Mouse (Mus musculus) intestine, embryonic 16.5 days (tissue): ENCODE results near the gene Myo1c. TPM values are rescaled to one million over a fixed set of nuclear protein-coding genes. Genes with fewer than 3 reads are reported as not detected.

ENCODE experiments used
- ATAC-seq: fragments of 200-750 bp; cut with Nextera tagmentation; 2 replicates; pipeline ENCODE4 v1.8.0; 2017; ENCODE audit warnings: moderate TSS enrichment, moderate library complexity
- H3K27ac ChIP-seq: fragments of 300-500 bp; sonication (generic); 2 replicates; pipeline ENCODE4 v1.5.1; 2014; ENCODE audit warnings: mild to moderate bottlenecking, low read length
- H3K27me3 ChIP-seq: fragments of 300-500 bp; sonication (generic); replicated peaks from 2 replicates; pipeline ENCODE4 v1.6.1; 2014; ENCODE audit warnings: low read length, control low read depth, mixed read lengths; ENCODE audit not compliant: control insufficient read depth, insufficient read depth
- H3K36me3 ChIP-seq: fragments of 300-500 bp; sonication (generic); 2 replicates; pipeline ENCODE4 v1.6.1; 2014; ENCODE audit warnings: low read length, control low read depth; ENCODE audit not compliant: control insufficient read depth, insufficient read depth
- H3K4me1 ChIP-seq: fragments of 300-500 bp; sonication (generic); 2 replicates; pipeline ENCODE4 v1.6.1; 2014; ENCODE audit warnings: low read length, control low read depth, mixed read lengths; ENCODE audit not compliant: control insufficient read depth, insufficient read depth
- H3K4me2 ChIP-seq: fragments of 300-500 bp; sonication (generic); 2 replicates; pipeline ENCODE4 v1.6.1; 2014; ENCODE audit warnings: low read depth, low read length, control low read depth
- H3K4me3 ChIP-seq: fragments of 300-500 bp; sonication (generic); 2 replicates; pipeline ENCODE4 v1.5.1; 2014; ENCODE audit warnings: mild to moderate bottlenecking, low read length
- H3K9ac ChIP-seq: fragments of 300-500 bp; sonication (generic); 2 replicates; pipeline ENCODE4 v1.6.1; 2014; ENCODE audit warnings: low read depth, low read length
- H3K9me3 ChIP-seq: fragments of 300-500 bp; sonication (generic); 2 replicates; pipeline ENCODE4 v1.6.1; 2016; ENCODE audit warnings: low read length, control low read depth; ENCODE audit not compliant: control insufficient read depth
- WGBS: fragments of 180-500 bp; shearing (Covaris S2); extraction: QIAGEN DNeasy Blood & Tissue Kit; methylation state at CpG from one replicate; pipeline ENCODE4 v1.1.7; 2014; 5-methylcytosine and 5-hydroxymethylcytosine counted together
- polyA plus RNA-seq: library from polyadenylated mRNA; unstranded; fragments of >200 nt; fragmentation: Nextera tagmentation; extraction: Ambion mirVana; gene quantifications from 2 replicates; pipeline ENCODE4 v1.2.1, GENCODE M21; 2015

Myo1c gene
- polyA plus RNA-seq, 1 experiment from 2014 or later = 45.5 TPM

DNA sequence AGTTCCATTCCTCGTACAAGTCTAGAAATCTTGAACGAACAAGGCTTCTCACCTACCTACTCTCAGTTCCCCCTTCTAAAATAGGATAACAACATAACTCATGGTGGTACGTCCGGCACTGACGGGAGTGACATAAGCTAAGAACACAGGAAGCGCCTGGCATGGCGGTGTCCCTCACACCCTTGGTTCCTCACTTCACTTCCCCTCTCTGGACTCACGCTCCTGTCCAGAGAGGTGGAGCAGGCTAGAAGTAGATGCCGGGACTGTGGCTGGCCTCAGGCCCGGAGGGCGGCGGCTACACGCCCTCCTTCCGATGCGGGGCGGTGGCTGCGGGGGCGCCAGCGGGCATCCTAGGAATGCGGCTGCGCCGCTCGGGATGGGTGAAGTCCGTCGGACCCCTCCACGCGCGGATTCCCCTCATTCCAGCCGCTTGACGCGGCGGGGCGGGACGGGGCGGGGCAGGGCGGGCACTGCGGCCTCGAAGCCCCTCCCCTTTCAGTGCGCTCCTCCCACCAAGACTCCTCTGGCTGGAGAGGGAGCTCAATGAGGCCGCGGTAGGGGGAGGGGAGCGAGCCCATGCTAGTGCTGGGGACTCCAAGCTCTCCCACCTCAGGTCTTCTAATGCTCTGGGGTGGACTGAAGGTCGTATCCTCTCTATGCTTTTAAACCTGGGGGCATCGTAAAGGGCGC is 3.6 kb downstream of the Myo1c start:
- Histone ChIP-seq H3K4me3 (peak overlapping the region; percentile 70), H3K9ac (peak overlapping the region; percentile 76), H3K4me2 (peak overlapping the region; percentile 90), H3K27ac (peak overlapping the region; percentile 86), H3K9me3 (no peaks in the 10 kb centered on the region), H3K27me3 (no peaks in the 10 kb centered on the region), H3K36me3 (peaks cover 8% of the 10 kb centered on the region), H3K4me1 (peaks cover 42% of the 10 kb centered on the region)
- ATAC-seq = peak; percentile 61
- under 1% methylated on average over 36 of the region's 45 CpGs for WGBS

- Histone ChIP-seq H3K27ac (peak overlapping the region; percentile 86), H3K4me2 (peak overlapping the region; percentile 90), H3K4me3 (peak overlapping the region; percentile 81), H3K27me3 (no peaks in the 10 kb centered on the region), H3K4me1 (peaks cover 42% of the 10 kb centered on the region), H3K9ac (peak overlapping the region; percentile 86), H3K9me3 (no peaks in the 10 kb centered on the region), H3K36me3 (peaks cover 8% of the 10 kb centered on the region)
- peak; percentile 2; the same call in 1 of the 2 replicates for ATAC-seq
- 44% methylated on average over 25 of the region's 25 CpGs for WGBS
Measured at GRCm38 (mm10) chr11:75654471-75655390, 4.4 kb downstream of the Myo1c start.

- H3K9me3 ChIP-seq = no peaks in the 10 kb centered on the region
- peaks cover 42% of the 10 kb centered on the region for H3K4me1 ChIP-seq
- H3K36me3 ChIP-seq = peaks cover 14% of the 10 kb centered on the region
- no peaks in the 10 kb centered on the region for H3K27me3 ChIP-seq
- peak overlapping the region; percentile 81 for H3K4me3 ChIP-seq
- peak overlapping the region; percentile 86 for H3K27ac ChIP-seq
- H3K9ac ChIP-seq = peak overlapping the region; percentile 86
- WGBS = under 1% methylated on average over 78 of the region's 78 CpGs
- ATAC-seq = peak; percentile 53
- H3K4me2 ChIP-seq = peak overlapping the region; percentile 90
Measured at GRCm38 (mm10) chr11:75655621-75656545, 5.6 kb downstream of the Myo1c start.

GRCm38 (mm10) chr11:75656621-75657590 is 6.6 kb downstream of the Myo1c start:
- peak overlapping the region; percentile 86 for H3K27ac ChIP-seq
- peaks cover 42% of the 10 kb centered on the region for H3K4me1 ChIP-seq
- WGBS = 54% methylated on average over 19 of the region's 20 CpGs
- peak overlapping the region; percentile 90 for H3K4me2 ChIP-seq
- H3K9ac ChIP-seq = peak overlapping the region; percentile 86
- no peak for ATAC-seq
- no peaks in the 10 kb centered on the region for H3K9me3 ChIP-seq
- no peaks in the 10 kb centered on the region for H3K27me3 ChIP-seq
- peak overlapping the region; percentile 81 for H3K4me3 ChIP-seq
- peaks cover 22% of the 10 kb centered on the region for H3K36me3 ChIP-seq

DNA sequence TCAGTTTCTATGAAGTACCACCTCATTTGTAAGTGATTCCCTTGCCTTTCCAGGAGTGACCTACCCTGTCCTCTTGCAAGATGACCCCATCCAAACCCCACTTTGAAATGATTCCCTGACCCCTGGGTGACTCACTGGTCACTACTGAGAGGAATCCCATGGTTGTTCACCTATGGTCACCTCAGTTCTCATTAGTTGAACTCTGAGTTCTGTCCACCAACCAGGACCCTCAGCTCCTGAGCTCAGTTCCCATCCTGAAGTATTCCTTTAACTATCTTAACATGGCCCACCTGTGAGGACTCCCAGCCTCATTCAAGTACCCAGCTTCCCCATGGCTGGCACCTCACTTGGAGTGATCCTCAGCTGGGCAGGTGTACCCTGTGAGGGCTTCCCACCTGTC is 7.5 kb downstream of the Myo1c start:
- Histone ChIP-seq H3K9me3 (no peaks in the 10 kb centered on the region), H3K27me3 (no peaks in the 10 kb centered on the region), H3K9ac (no peak overlapping the region), H3K4me1 (peaks cover 35% of the 10 kb centered on the region), H3K27ac (no peak overlapping the region), H3K4me2 (no peak overlapping the region), H3K36me3 (peaks cover 29% of the 10 kb centered on the region), H3K4me3 (no peak overlapping the region)
- no peak for ATAC-seq

DNA sequence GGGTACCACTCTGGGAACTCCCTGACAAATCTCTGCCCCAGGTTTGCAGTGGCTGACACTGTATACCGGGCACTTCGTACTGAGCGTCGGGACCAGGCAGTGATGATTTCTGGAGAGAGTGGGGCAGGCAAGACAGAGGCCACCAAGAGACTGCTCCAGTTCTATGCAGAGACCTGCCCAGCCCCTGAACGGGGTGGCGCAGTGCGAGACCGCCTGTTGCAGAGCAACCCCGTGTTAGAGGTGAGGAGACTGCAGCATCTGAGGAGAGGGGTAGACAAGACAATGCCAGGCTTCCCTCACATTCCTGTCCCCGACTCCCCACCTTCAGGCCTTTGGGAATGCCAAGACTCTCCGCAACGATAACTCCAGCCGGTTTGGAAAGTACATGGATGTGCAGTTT is 8.0 kb downstream of the Myo1c start:
- 93% methylated on average over 13 of the region's 13 CpGs for WGBS
- H3K4me3 ChIP-seq = no peak overlapping the region
- ATAC-seq = no peak
- H3K9me3 ChIP-seq = no peaks in the 10 kb centered on the region
- H3K4me2 ChIP-seq = no peak overlapping the region
- H3K27me3 ChIP-seq = no peaks in the 10 kb centered on the region
- H3K36me3 ChIP-seq = peaks cover 29% of the 10 kb centered on the region
- H3K27ac ChIP-seq = no peak overlapping the region
- no peak overlapping the region for H3K9ac ChIP-seq
- H3K4me1 ChIP-seq = peaks cover 30% of the 10 kb centered on the region

GRCm38 (mm10) chr11:75658996-75659750 is 8.9 kb downstream of the Myo1c start:
- ATAC-seq = no peak
- Histone ChIP-seq H3K9ac (no peak overlapping the region), H3K27me3 (no peaks in the 10 kb centered on the region), H3K27ac (no peak overlapping the region), H3K4me3 (no peak overlapping the region), H3K36me3 (peaks cover 29% of the 10 kb centered on the region), H3K4me1 (peaks cover 25% of the 10 kb centered on the region), H3K4me2 (no peak overlapping the region), H3K9me3 (no peaks in the 10 kb centered on the region)
- WGBS = 82% methylated on average over 14 of the region's 14 CpGs

DNA sequence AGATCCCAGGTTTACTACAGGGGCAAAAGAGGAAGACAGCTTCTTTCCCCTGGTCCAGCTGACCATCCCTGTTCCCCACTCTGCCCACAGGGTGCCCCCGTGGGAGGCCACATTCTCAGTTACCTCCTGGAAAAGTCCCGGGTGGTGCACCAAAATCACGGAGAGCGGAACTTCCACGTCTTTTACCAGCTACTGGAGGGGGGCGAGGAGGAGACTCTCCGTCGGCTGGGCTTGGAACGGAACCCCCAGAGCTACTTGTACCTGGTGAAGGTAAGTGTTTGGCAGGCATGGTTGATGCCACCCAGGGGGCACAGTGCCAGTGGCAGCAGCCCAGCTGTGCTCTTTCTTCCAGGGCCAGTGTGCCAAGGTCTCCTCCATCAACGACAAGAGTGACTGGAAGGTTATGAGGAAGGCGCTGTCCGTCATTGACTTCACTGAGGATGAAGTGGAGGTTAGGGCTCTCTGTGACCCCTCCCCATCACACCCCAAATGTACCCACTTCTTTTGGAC is 9.8 kb downstream of the Myo1c start:
- H3K27ac ChIP-seq = no peak overlapping the region
- H3K9me3 ChIP-seq = no peaks in the 10 kb centered on the region
- H3K27me3 ChIP-seq = no peaks in the 10 kb centered on the region
- H3K36me3 ChIP-seq = peaks cover 29% of the 10 kb centered on the region
- no peak overlapping the region for H3K9ac ChIP-seq
- H3K4me1 ChIP-seq = peaks cover 15% of the 10 kb centered on the region
- 89% methylated on average over 12 of the region's 12 CpGs for WGBS
- H3K4me3 ChIP-seq = no peak overlapping the region
- no peak for ATAC-seq
- H3K4me2 ChIP-seq = no peak overlapping the region
